Mouse (Mus musculus): ENCODE results near the gene Fubp1.

- TF ChIP-seq CTCF (IDR thresholded peaks at IDR 0.05; ENCODE audit: borderline replicate concordance, control insufficient read depth, extremely low read depth, insufficient read depth, low read length, poor library complexity) (no peak), POLR2A (IDR thresholded peaks at IDR 0.05; ENCODE audit: control insufficient read depth, extremely low read depth, insufficient read depth, low read length, poor library complexity) (no peak)
Observed at GRCm38 (mm10) chr3:152284306-152284705, 74.1 kb downstream of the Fubp1 start.
